Mouse (Mus musculus) lung, postnatal 0 days (tissue): ENCODE data around the gene Ccr1.

ENCODE experiments used
- CTCF ChIP-seq: IDR thresholded peaks from 2 replicates; pipeline ENCODE4 v1.5.1; 2016; ENCODE audit warnings: antibody characterized with exemption, mild to moderate bottlenecking
- EP300 ChIP-seq: IDR thresholded peaks from 2 replicates; pipeline ENCODE4 v1.6.1; 2016; ENCODE audit warnings: antibody characterized with exemption, mild to moderate bottlenecking, control low read depth

- no peak for TF ChIP-seq CTCF
- no peak for TF ChIP-seq EP300
Observed at GRCm38 (mm10) chr9:123942025-123942424, 26.5 kb downstream of the Ccr1 start.
